Mouse (Mus musculus): ENCODE data around the gene Gtf2e1.

DNA sequence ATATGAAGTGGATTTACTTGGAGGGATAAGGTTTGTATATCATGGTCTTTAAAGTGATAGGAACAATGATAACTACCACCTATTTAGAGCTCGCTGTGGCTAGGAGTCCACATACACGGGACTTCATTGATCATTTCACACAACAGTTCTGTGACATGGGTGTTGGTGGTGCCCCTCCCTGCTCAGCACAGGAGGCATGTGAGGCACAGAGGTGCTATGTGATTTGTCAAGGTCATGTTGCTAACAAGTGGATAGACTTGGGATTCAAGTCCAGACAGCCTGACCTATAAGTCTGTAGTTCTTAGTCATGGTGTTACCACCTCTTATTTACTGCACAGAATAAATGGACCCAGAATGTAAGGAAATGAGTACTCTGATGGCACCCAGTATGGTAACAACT, 11.4 kb upstream of the Gtf2e1 start:
- no peak for TF ChIP-seq CTCF (IDR thresholded peaks at IDR 0.05; ENCODE audit: borderline replicate concordance, insufficient read depth, low read depth, low read length)
- TF ChIP-seq POLR2A (IDR thresholded peaks at IDR 0.05; ENCODE audit: borderline replicate concordance, insufficient read depth, low read length) = no peak
